Mouse (Mus musculus): ENCODE measurements around the gene Mafg.

DNA sequence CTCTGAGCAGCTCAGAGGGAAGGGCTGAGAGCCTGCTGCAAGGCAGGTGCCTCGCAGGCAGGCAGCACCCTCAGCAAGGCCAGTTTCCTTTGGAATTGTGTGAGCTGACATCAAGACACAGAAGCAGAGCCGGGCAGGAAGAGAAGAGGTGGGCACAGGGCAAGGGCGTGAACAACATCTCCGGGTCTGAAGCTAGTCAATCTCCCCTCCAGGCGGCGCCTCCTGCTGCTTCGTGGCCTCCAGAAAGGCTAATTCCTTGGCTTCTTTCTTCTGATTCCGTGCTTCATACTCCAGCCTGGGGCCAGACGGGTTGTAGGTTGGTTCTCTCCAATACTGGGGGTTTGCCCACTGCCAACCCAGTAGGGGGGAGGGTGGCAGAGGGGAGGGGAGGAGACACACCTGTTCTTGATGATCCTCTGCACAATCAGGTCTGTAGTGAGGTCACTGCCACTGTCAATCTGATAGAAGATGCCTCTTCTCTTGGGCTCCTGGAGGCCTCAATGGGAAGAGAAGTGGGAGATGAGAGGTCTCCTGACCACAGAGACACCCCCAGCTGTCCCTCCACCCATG lies 22.8 kb downstream of the Mafg start:
- TF ChIP-seq CTCF (conservative IDR thresholded peaks at IDR 0.05 in 1 of 2, IDR thresholded peaks at IDR 0.05 in 1 of 2; ENCODE audit: low read depth in 2 of 2, low read length in 2 of 2) (no peak), MAX (IDR thresholded peaks at IDR 0.05; ENCODE audit: low read length) (no peak), MYC (IDR thresholded peaks at IDR 0.05; ENCODE audit: low read depth, low read length) (no peak), POLR2A (IDR thresholded peaks at IDR 0.05; ENCODE audit: low read depth, low read length) (no peak), RCOR1 (conservative IDR thresholded peaks at IDR 0.05; ENCODE audit: low read depth, low read length) (no peak)

Measured in CH12.LX (cell line).